Mouse (Mus musculus): ENCODE measurements around the gene Bbox1. TPM values are rescaled to one million over a fixed set of nuclear protein-coding genes. Genes with fewer than 3 reads are reported as not detected.

Bbox1 gene
- polyA plus RNA-seq (2016; fragmentation: Nextera tagmentation; extraction: Ambion mirVana): not detected in 2 replicates

DNA sequence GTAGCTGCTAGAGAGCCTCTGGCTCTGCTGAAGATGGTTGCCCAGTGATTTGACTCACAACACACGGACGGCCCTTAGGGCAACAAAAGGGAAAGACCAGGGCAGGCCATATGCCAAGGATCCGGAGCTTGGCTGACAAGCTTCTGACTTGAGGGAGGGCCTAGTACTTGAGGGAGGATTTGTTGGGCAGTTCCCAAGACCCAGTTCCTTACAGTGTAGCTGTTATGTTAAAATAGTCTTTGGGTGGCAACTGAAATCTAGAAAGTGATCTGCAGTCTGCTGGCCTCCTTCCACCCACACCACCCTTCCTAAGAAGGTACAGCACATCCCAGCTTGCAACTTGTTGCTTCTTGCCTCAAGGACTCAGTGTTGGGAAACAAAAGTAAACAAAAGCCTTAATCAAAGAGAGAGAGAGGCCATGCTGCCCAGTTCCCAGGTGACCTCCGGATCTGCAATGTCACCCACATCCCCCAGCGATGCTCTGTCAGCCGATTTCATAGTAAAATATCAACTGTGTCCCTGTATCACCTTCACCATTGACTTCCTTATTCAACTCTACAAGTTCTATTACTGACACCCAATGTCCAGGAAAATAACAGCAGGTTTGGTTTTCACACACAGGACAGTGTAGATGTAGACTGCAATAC lies at the start of gene Bbox1:
TSS of gene Bbox1 (minus strand) at position 52 of the 647 bp plus-strand sequence.
- DNase-seq (ENCODE audit: extremely low spot score, low spot score): no peak
- Histone ChIP-seq H3K4me3 (no peak within 1 kb of the TSS), H3K36me3 (replicated peaks) (no peaks in the 10 kb centered on the region), H3K4me1 (no peaks in the 10 kb centered on the region), H3K9me3 (no peaks in the 10 kb centered on the region), H3K27ac (no peak within 1 kb of the TSS), H3K27me3 (ENCODE audit: poor library complexity, severe bottlenecking) (no peaks in the 10 kb centered on the region)
- 95% methylated on average over 6 of the region's 6 CpGs for WGBS

DNA sequence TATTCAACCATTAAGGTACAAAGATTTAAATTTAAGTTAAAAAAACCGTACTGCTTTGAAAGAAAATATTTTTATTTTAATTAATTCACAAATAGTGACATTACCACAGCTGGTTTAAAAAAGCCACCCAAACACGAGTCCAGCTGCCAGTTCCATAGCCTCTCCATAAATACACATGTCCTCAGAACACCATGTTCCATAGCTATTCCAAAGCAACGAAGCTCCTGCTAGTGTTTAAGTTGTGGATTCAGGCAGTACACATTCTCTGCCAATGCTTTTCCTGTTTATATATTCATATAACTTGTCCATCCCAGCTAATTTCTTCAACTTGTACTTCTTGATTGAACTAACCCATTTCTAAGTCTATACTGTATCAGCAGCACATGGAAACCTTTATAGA lies 49.5 kb upstream of the Bbox1 start:
- Histone ChIP-seq H3K36me3 (replicated peaks) (no peaks in the 10 kb centered on the region), H3K9me3 (no peaks in the 10 kb centered on the region), H3K4me3 (no peak overlapping the region), H3K27me3 (ENCODE audit: poor library complexity, severe bottlenecking) (peaks cover 16% of the 10 kb centered on the region), H3K4me1 (peaks cover 16% of the 10 kb centered on the region), H3K27ac (no peak overlapping the region)
- DNase-seq (ENCODE audit: extremely low spot score, low spot score): no peak
- WGBS: 87% methylated on average over 3 of the region's 3 CpGs

DNA sequence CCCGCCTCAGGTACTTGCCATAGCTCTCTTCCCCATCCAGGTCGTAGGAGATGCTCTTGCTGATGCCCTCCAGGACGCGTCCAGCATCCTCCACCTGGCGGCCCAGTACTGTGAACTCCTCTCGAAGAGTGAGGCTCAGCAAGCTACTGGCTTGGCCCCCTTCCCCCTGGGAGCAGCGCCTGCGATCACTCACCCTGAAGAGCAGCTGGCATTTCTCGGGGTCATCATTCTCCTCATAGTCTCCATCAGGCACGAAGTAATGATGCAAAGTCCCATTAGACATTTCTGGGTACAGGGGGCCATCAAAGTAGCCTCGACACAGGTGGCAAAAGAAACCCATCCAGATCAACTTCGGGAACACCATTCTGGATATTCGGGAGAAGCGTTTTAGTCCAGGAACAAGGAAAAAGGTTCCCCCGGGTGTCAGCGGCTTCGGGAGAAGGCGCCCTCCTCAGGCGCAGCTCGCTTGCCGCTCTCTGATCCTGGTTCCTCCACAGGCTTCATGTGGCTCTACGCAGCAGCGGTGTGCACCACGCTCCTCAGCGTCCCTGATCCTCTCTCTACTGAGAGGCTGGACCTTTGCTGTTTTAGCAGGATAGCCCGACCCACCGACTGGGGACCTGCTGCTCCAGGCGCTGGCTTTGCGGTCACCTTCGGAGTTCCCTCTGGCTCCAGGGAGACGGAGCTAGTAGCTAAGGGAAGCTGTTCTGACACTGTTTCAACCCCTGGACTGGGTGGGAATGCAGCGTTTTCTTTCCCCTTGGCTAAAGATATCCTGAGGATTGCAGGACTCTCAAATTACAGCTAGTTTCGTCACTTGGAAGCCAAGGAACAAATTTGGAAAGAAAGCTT lies 48.3 kb upstream of the Bbox1 start, which contains the start of gene Fibin:
TSS of gene Fibin (minus strand) at position 752 of the 852 bp plus-strand sequence.
- no peaks in the 10 kb centered on the region for H3K36me3 ChIP-seq (replicated peaks)
- peak; percentile 51 for DNase-seq (ENCODE audit: extremely low spot score, low spot score)
- H3K9me3 ChIP-seq: no peaks in the 10 kb centered on the region
- peak within 1 kb of the TSS; percentile 59 for H3K4me3 ChIP-seq
- 1% methylated on average over 33 of the region's 33 CpGs for WGBS
- H3K27me3 ChIP-seq (ENCODE audit: poor library complexity, severe bottlenecking): peaks cover 16% of the 10 kb centered on the region
- peak within 1 kb of the TSS; percentile 76 for H3K27ac ChIP-seq
- H3K4me1 ChIP-seq: peaks cover 16% of the 10 kb centered on the region

DNA sequence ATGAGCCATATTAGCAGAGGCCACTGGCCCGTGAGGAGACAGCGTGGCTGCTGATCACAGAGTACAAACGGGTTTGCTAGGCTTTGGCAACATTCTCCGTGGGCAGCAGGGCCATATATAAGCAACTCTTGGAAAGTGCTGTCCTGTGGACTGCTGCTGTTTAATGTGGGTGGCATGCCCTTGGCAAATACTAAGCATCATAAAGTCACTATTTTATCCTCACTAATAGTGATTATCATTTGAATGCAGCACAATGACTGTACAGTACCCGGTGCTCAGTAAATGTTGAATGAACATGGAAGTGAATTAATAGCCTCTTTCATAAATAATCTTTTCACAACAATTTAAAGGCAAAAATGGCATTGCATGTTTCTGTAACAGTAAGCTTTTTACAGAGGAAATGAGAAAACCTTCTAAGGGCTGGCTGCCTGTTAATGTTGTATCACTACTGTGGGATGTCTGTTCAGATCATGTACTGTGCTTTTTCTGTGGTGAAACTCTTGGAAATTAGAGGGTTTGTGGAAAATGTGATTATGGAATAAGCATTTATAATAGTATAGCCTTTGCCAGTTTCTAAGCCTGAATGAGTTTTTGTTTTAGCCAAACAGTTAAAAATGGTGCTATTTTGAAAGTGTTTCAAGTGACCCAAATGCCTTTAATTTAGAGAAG lies 39.1 kb upstream of the Bbox1 start:
- no peaks in the 10 kb centered on the region for H3K27me3 ChIP-seq (ENCODE audit: poor library complexity, severe bottlenecking)

DNA sequence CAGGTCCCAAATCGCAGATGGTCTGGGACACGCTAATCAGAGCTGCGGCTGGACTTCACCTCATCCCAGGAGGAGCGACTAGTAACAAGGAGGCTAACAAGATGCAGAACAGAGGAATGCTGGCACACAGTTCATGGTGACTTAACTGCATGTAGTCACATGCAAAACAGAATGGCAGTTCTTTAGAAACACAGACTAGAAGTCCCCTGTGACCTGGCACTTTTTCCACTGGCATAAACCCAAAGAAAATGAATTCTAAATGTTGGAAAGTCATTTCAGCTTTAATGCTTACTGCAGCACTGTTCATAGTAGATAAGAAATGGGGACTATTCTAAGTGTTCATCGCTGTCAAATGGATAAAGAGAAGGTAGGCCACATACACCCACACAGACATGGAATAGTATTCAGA lies 37.5 kb upstream of the Bbox1 start:
- H3K4me1 ChIP-seq: 0 out of 2 replicates have a peak, but pooled peaks cover 3% of the 10 kb centered on the region
- no peak overlapping the region for H3K27ac ChIP-seq
- no peaks in the 10 kb centered on the region for H3K36me3 ChIP-seq (replicated peaks)
- H3K27me3 ChIP-seq (ENCODE audit: poor library complexity, severe bottlenecking): no peaks in the 10 kb centered on the region
- no peak for DNase-seq (ENCODE audit: extremely low spot score, low spot score)
- WGBS: 59% methylated on average over 5 of the region's 5 CpGs
- no peaks in the 10 kb centered on the region for H3K9me3 ChIP-seq
- no peak overlapping the region for H3K4me3 ChIP-seq

More for the DNA sequence above, 39.1 kb upstream of the Bbox1 start:
- Histone ChIP-seq H3K36me3 (replicated peaks) (no peaks in the 10 kb centered on the region), H3K27ac (no peak overlapping the region), H3K4me1 (0 out of 2 replicates have a peak, but pooled peaks cover 3% of the 10 kb centered on the region), H3K9me3 (no peaks in the 10 kb centered on the region), H3K4me3 (no peak overlapping the region)
- 88% methylated on average over 5 of the region's 5 CpGs for WGBS
- no peak for DNase-seq (ENCODE audit: extremely low spot score, low spot score)

DNA sequence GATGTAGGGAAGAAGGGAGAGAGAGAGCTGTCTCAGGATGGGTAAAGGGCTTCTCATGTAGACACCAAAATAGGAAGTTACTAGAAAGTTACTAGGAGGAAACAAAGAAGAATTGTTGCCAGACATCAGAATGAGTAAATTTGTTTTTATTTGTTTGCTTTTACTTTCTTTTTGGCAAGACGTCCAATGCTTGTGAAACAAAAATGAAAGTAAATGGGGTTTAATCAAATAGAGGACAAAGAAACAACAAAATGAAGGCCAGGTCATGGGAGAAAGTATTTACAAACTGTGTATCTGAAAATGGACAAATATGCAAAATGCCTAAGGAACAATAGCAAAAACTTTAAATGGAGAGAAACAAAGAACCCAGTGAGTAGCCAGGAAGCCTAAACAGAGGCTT lies 37.0 kb upstream of the Bbox1 start:
- WGBS: 63% methylated on average over 1 of the region's 1 CpGs
- Histone ChIP-seq H3K36me3 (replicated peaks) (no peaks in the 10 kb centered on the region), H3K9me3 (no peaks in the 10 kb centered on the region), H3K4me3 (no peak overlapping the region), H3K27ac (no peak overlapping the region), H3K4me1 (0 out of 2 replicates have a peak, but pooled peaks cover 3% of the 10 kb centered on the region), H3K27me3 (ENCODE audit: poor library complexity, severe bottlenecking) (no peaks in the 10 kb centered on the region)
- no peak for DNase-seq (ENCODE audit: extremely low spot score, low spot score)

DNA sequence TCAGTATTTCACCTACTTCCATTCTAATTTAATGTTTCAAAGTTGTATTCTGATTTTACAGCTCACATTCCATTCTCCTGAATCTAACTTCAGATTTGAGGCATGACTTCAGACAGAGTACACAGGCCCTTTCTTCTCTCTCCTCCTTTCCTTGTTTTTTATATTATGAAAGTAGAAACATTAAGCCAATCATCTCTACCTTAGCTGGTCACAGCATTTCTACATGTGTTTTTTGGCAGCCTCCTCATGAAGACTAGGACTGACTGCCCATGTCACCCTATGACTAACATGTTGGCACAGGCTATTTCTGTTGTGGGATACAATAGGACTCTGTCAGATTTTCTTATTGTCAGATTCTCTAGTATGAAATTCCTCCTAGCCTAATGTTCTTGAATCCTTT lies 14.6 kb upstream of the Bbox1 start:
- H3K4me3 ChIP-seq: no peak overlapping the region
- no peaks in the 10 kb centered on the region for H3K4me1 ChIP-seq
- no peaks in the 10 kb centered on the region for H3K27me3 ChIP-seq (ENCODE audit: poor library complexity, severe bottlenecking)
- H3K27ac ChIP-seq: no peak overlapping the region
- no peaks in the 10 kb centered on the region for H3K9me3 ChIP-seq
- no peaks in the 10 kb centered on the region for H3K36me3 ChIP-seq (replicated peaks)
- DNase-seq (ENCODE audit: extremely low spot score, low spot score): no peak

DNA sequence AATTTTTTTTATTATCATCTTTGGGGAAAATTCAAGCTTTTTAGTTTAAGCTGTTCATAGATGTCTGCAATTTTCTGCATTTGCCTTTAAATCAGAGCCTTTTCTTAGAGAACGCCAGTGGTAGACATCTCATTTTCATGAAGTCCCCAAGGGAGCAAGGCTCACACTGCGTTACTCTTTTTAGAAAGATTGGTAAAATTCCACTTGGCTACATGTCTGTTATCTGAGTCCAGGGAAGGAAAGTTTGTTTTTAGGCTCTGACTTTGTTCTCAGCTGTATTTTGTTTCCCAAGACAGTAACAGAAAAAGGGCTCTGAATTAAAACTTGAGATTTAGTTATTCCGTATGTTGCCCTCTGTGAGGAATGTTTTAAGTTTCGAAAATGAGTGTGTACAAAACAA lies 5.6 kb upstream of the Bbox1 start:
- Histone ChIP-seq H3K36me3 (replicated peaks) (no peaks in the 10 kb centered on the region), H3K27me3 (ENCODE audit: poor library complexity, severe bottlenecking) (no peaks in the 10 kb centered on the region), H3K4me3 (no peak overlapping the region), H3K9me3 (no peaks in the 10 kb centered on the region), H3K27ac (no peak overlapping the region), H3K4me1 (no peaks in the 10 kb centered on the region)
- no peak for DNase-seq (ENCODE audit: extremely low spot score, low spot score)
- 88% methylated on average over 4 of the region's 4 CpGs for WGBS

DNA sequence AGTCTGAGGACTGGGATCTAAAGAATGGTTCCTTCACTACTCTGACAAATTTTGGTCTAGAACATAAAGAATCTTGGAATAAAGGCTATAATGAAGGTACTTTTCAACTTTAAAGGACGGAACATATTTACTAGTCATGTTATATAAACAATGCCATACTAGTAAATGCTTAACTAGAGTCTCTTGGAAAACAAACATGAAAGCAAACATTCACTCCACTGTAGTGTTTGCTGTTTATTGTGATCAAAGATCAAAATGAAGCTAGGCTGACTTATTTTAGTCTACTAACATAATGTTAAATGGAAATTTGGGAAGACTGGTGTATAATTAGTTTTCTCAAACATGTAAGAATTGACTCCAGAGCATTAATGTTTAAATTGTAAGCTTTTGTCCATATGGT lies 4.9 kb upstream of the Bbox1 start:
- Histone ChIP-seq H3K4me3 (no peak overlapping the region), H3K9me3 (no peaks in the 10 kb centered on the region), H3K4me1 (no peaks in the 10 kb centered on the region), H3K27ac (no peak overlapping the region), H3K27me3 (ENCODE audit: poor library complexity, severe bottlenecking) (no peaks in the 10 kb centered on the region), H3K36me3 (replicated peaks) (no peaks in the 10 kb centered on the region)
- 91% methylated on average over 1 of the region's 1 CpGs for WGBS
- no peak for DNase-seq (ENCODE audit: extremely low spot score, low spot score)

DNA sequence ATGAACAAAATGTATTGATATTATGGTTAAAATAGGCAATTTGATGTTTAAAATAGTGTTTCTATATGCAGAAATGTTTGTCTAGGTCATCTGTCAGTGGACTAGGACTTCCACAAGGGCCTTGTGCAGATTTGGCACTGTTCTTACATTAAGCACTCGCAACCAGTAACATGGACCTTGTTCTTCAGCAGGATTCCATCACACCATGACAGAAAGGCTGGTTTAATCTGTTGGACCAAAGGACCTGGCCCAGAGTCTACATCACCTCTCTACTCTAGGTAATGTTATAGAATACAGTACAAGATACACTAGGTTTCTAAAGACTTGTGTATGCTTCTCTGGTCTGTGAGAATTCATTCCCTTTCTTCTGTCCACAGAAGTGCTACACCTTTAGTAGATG lies 4.4 kb upstream of the Bbox1 start:
- Histone ChIP-seq H3K27me3 (ENCODE audit: poor library complexity, severe bottlenecking) (no peaks in the 10 kb centered on the region), H3K27ac (no peak overlapping the region), H3K4me1 (no peaks in the 10 kb centered on the region), H3K4me3 (no peak overlapping the region), H3K9me3 (no peaks in the 10 kb centered on the region), H3K36me3 (replicated peaks) (no peaks in the 10 kb centered on the region)
- DNase-seq (ENCODE audit: extremely low spot score, low spot score): no peak
- 86% methylated on average over 1 of the region's 1 CpGs for WGBS

DNA sequence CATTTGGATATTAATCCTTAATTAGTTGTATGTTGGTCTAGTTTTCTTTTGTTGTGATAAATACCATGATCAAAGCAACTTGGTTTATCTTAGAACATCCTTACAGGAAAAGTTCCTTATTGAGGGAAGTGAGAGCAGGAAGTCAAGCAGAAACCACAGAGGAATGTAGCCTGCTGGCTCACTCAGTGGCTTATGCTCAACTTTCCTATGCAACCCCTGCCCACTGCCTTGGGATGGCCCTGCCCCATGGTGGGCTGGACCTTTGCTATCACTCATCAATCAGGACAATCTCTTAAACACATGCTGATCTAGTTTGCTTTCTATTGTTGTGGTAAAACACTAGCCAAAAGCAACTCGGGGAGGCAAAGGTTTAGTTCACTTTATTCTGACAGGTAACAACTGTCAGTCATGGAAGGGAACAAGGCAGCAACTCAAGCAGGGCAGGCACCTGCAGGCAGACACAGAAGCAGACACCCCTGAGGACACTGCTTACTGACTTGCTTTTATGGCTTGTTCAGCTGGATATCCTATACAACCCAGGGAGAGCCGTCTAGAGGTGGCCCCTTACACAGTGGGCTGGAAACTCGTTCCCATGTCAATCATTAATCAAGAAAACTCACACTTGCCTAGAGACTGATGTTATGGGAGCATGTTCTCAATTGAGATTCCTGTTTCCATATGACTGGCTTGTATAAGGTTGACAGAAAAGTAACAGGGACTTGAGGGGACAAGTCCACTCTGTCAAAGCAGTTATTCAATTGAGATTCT lies 1.9 kb upstream of the Bbox1 start:
- no peaks in the 10 kb centered on the region for H3K27me3 ChIP-seq (ENCODE audit: poor library complexity, severe bottlenecking)
- DNase-seq (ENCODE audit: extremely low spot score, low spot score): no peak
- no peaks in the 10 kb centered on the region for H3K36me3 ChIP-seq (replicated peaks)
- WGBS: 58% methylated on average over 3 of the region's 3 CpGs
- H3K9me3 ChIP-seq: no peaks in the 10 kb centered on the region
- H3K27ac ChIP-seq: no peak overlapping the region
- H3K4me3 ChIP-seq: no peak overlapping the region
- H3K4me1 ChIP-seq: no peaks in the 10 kb centered on the region

DNA sequence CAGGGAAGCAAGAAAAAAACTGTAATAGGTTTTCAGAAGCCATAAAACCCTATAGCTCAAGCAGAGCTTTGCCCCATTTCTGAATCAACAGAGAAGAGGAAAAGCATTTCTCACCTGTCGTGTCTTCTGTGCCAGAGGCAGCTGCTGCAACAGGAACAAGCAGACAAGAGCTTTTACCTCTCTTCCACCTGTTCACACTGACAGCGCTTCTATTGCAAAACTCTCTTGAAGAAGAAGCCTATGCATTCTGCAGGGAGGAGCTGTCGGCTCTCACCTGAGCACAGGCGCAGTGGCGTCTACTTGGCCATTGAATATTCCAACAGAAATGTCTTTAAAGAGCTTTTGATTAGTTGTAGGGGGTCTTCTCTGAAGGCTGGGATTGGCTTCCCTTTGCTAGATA lies 286 bp downstream of the Bbox1 start:
- Histone ChIP-seq H3K4me1 (no peaks in the 10 kb centered on the region), H3K36me3 (replicated peaks) (no peaks in the 10 kb centered on the region), H3K27me3 (ENCODE audit: poor library complexity, severe bottlenecking) (no peaks in the 10 kb centered on the region), H3K4me3 (no peak overlapping the region), H3K9me3 (no peaks in the 10 kb centered on the region), H3K27ac (no peak overlapping the region)
- 87% methylated on average over 5 of the region's 5 CpGs for WGBS
- no peak for DNase-seq (ENCODE audit: extremely low spot score, low spot score)

Data from forebrain, embryonic 10.5 days (tissue).